Mouse (Mus musculus): ENCODE measurements around the gene Eif4g3. TPM values are rescaled to one million over a fixed set of nuclear protein-coding genes. Genes with fewer than 3 reads are reported as not detected.
A peak's percentile ranks its signal among the peaks of the same experiment; 100 is the strongest.

Eif4g3 gene
- total and polyA plus RNA-seq, 2 experiments from 2014 or later: 36.5 to 55.9 TPM

GRCm38 (mm10) chr4:137994562-137995336, 1.9 kb downstream of the Eif4g3 start:
- H3K9me3 ChIP-seq (ENCODE audit: low read length): no peaks in the 10 kb centered on the region
- H3K4me3 ChIP-seq (ENCODE audit: low read length): peak overlapping the region; percentile 94
- H3K36me3 ChIP-seq (ENCODE audit: insufficient read depth, low read length): peaks cover 4% of the 10 kb centered on the region; the same call in 1 of the 2 replicates
- ATAC-seq: no peak
- peak overlapping the region; percentile 77 for H3K4me2 ChIP-seq (ENCODE audit: low read depth, low read length)
- 36% methylated on average over 12 of the region's 12 CpGs for WGBS
- peaks cover 19% of the 10 kb centered on the region for H3K4me1 ChIP-seq (ENCODE audit: insufficient read depth, low read length)
- H3K27ac ChIP-seq: peak overlapping the region; percentile 96
- H3K9ac ChIP-seq (replicated peaks; ENCODE audit: low read length): peak overlapping the region; percentile 99
- no peaks in the 10 kb centered on the region for H3K27me3 ChIP-seq (ENCODE audit: insufficient read depth, low read length)
- no peak for DNase-seq (ENCODE audit: low spot score)
- TF ChIP-seq CTCF (IDR thresholded peaks at IDR 0.05; ENCODE audit: low read depth): no peak

GRCm38 (mm10) chr4:137995399-137995798, 2.6 kb downstream of the Eif4g3 start:
- no peak overlapping the region for H3K27ac ChIP-seq
- DNase-seq (ENCODE audit: low spot score) (no peak), ATAC-seq (no peak)
- peak overlapping the region; percentile 77 for H3K4me2 ChIP-seq (ENCODE audit: low read depth, low read length)
- H3K9ac ChIP-seq (replicated peaks; ENCODE audit: low read length): peak overlapping the region; percentile 99; the same call in 1 of the 2 replicates
- no peaks in the 10 kb centered on the region for H3K27me3 ChIP-seq (ENCODE audit: insufficient read depth, low read length)
- H3K4me3 ChIP-seq (ENCODE audit: low read length): peak overlapping the region; percentile 94
- no peaks in the 10 kb centered on the region for H3K9me3 ChIP-seq (ENCODE audit: low read length)
- 51% methylated on average over 12 of the region's 12 CpGs for WGBS
- H3K4me1 ChIP-seq (ENCODE audit: insufficient read depth, low read length): peaks cover 19% of the 10 kb centered on the region
- peaks cover 4% of the 10 kb centered on the region; the same call in 1 of the 2 replicates for H3K36me3 ChIP-seq (ENCODE audit: insufficient read depth, low read length)
- no peak for TF ChIP-seq CTCF (IDR thresholded peaks at IDR 0.05; ENCODE audit: low read depth)

- no peaks in the 10 kb centered on the region for H3K9me3 ChIP-seq (ENCODE audit: low read length)
- H3K4me3 ChIP-seq (ENCODE audit: low read length): no peak overlapping the region
- no peak overlapping the region for H3K4me2 ChIP-seq (ENCODE audit: low read depth, low read length)
- no peak for TF ChIP-seq CTCF (IDR thresholded peaks at IDR 0.05; ENCODE audit: low read depth)
- peaks cover 17% of the 10 kb centered on the region for H3K4me1 ChIP-seq (ENCODE audit: insufficient read depth, low read length)
- no peak overlapping the region for H3K27ac ChIP-seq
- peaks cover 4% of the 10 kb centered on the region for H3K36me3 ChIP-seq (ENCODE audit: insufficient read depth, low read length)
- H3K27me3 ChIP-seq (ENCODE audit: insufficient read depth, low read length): no peaks in the 10 kb centered on the region
- DNase-seq (ENCODE audit: low spot score) (no peak), ATAC-seq (no peak)
- WGBS: 58% methylated on average over 4 of the region's 4 CpGs
- no peak overlapping the region for H3K9ac ChIP-seq (replicated peaks; ENCODE audit: low read length)
Observed at GRCm38 (mm10) chr4:137998232-137998631, 5.4 kb downstream of the Eif4g3 start.

- H3K27me3 ChIP-seq (ENCODE audit: insufficient read depth, low read length): no peaks in the 10 kb centered on the region
- DNase-seq (ENCODE audit: low spot score): peak; percentile 71
- no peak overlapping the region for H3K27ac ChIP-seq
- no peak overlapping the region for H3K4me2 ChIP-seq (ENCODE audit: low read depth, low read length)
- ATAC-seq: no peak
- no peaks in the 10 kb centered on the region for H3K9me3 ChIP-seq (ENCODE audit: low read length)
- H3K4me1 ChIP-seq (ENCODE audit: insufficient read depth, low read length): peaks cover 13% of the 10 kb centered on the region
- 26% methylated on average over 7 of the region's 7 CpGs for WGBS
- no peak overlapping the region for H3K4me3 ChIP-seq (ENCODE audit: low read length)
- no peak for TF ChIP-seq CTCF (IDR thresholded peaks at IDR 0.05; ENCODE audit: low read depth)
- peaks cover 4% of the 10 kb centered on the region for H3K36me3 ChIP-seq (ENCODE audit: insufficient read depth, low read length)
- no peak overlapping the region for H3K9ac ChIP-seq (replicated peaks; ENCODE audit: low read length)
Observed at GRCm38 (mm10) chr4:138000682-138001081, 7.9 kb downstream of the Eif4g3 start.

- 84% methylated on average over 11 of the region's 11 CpGs for WGBS
Observed at GRCm38 (mm10) chr4:138003909-138004610, 11.2 kb downstream of the Eif4g3 start.

GRCm38 (mm10) chr4:138005781-138006180, 13.0 kb downstream of the Eif4g3 start:
- WGBS: 88% methylated on average over 1 of the region's 1 CpGs
- no peak for ATAC-seq
- peak; percentile 3; the same call in 1 of the 2 replicates for TF ChIP-seq CTCF (IDR thresholded peaks at IDR 0.05; ENCODE audit: low read depth)

More at GRCm38 (mm10) chr4:138003909-138004610, 11.2 kb downstream of the Eif4g3 start:
- TF ChIP-seq CTCF (IDR thresholded peaks at IDR 0.05; ENCODE audit: low read depth): no peak
- no peak for ATAC-seq
- H3K27ac ChIP-seq: no peak overlapping the region
- no peaks in the 10 kb centered on the region; the same call in 1 of the 2 replicates for H3K4me1 ChIP-seq (ENCODE audit: insufficient read depth, low read length)
- H3K4me3 ChIP-seq (ENCODE audit: low read length): no peak overlapping the region
- no peaks in the 10 kb centered on the region for H3K27me3 ChIP-seq (ENCODE audit: insufficient read depth, low read length)
- no peak overlapping the region for H3K9ac ChIP-seq (replicated peaks; ENCODE audit: low read length)
- H3K4me2 ChIP-seq (ENCODE audit: low read depth, low read length): no peak overlapping the region
- H3K9me3 ChIP-seq (ENCODE audit: low read length): no peaks in the 10 kb centered on the region
- DNase-seq (ENCODE audit: low spot score): no peak
- H3K36me3 ChIP-seq (ENCODE audit: insufficient read depth, low read length): peaks cover 3% of the 10 kb centered on the region

More at GRCm38 (mm10) chr4:138005781-138006180, 13.0 kb downstream of the Eif4g3 start:
- Histone ChIP-seq H3K4me3 (ENCODE audit: low read length) (no peak overlapping the region), H3K4me1 (ENCODE audit: insufficient read depth, low read length) (no peaks in the 10 kb centered on the region), H3K4me2 (ENCODE audit: low read depth, low read length) (no peak overlapping the region), H3K27me3 (ENCODE audit: insufficient read depth, low read length) (no peaks in the 10 kb centered on the region), H3K9me3 (ENCODE audit: low read length) (no peaks in the 10 kb centered on the region), H3K27ac (no peak overlapping the region), H3K36me3 (ENCODE audit: insufficient read depth, low read length) (no peaks in the 10 kb centered on the region; the same call in 1 of the 2 replicates), H3K9ac (replicated peaks; ENCODE audit: low read length) (no peak overlapping the region)
- DNase-seq (ENCODE audit: low spot score): no peak

Measured in hindbrain, postnatal 0 days (tissue).